19 mouse cellular contexts compared by ENCODE assay signal in the genomic region with DNA sequence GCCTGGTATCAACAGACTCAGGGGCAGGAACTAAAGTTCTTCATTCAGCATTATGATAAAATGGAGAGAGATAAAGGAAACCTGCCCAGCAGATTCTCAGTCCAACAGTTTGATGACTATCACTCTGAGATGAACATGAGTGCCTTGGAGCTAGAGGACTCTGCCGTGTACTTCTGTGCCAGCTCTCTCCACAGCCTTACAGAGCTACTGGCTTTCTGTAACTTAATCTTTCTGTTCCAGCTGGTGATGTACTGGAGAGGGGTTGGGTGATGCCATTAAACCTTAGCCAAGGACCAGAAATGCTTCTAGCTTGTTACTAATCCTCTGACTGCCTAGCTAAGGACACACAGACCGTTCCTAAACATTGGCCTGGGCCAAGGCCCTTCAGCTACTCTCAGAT.
DNase-seq lines count a peak whose midpoint lies in the region; ATAC-seq and TF ChIP-seq lines count a peak whose summit lies in the region.
"Had no signal": no experiment of that assay in that cellular context is flagged by ENCODE, and none has a peak within 500 bp of the region (broad histone marks: within the 10 kb centered on the region; RNA-seq: fewer than 3 reads in every experiment).

No protein-coding gene starts in this region.

- peak overlapping the region; percentile 50; the same call in 1 of the 2 replicates for H3K4me2 ChIP-seq in liver, embryonic 12.5 days
- H3K4me2 ChIP-seq in liver, embryonic 11.5 days, result no peak overlapping the region
- 0 out of 2 replicates have a peak overlapping the region, but pooled peaks have one; percentile 53 for H3K4me2 ChIP-seq in liver, postnatal 0 days (ENCODE audit: low read depth, low read length)
- no peak overlapping the region for H3K4me2 ChIP-seq in midbrain, embryonic 11.5 days
- H3K4me2 ChIP-seq: intestine, embryonic 15.5 days; midbrain, embryonic 13.5 days had no signal

- peaks cover 15% of the 10 kb centered on the region for H3K4me1 ChIP-seq in liver, embryonic 12.5 days
- peaks cover 7% of the 10 kb centered on the region for H3K4me1 ChIP-seq in liver, embryonic 11.5 days (replicated peaks; ENCODE audit: control insufficient read depth, insufficient read depth, low read length)
- peaks cover 7% of the 10 kb centered on the region; the same call in 1 of the 2 replicates for H3K4me1 ChIP-seq in liver, postnatal 0 days (ENCODE audit: insufficient read depth)
- H3K4me1 ChIP-seq in midbrain, embryonic 11.5 days (ENCODE audit: control insufficient read depth, insufficient read depth, low read length), result no peaks in the 10 kb centered on the region
- H3K4me1 ChIP-seq: hindbrain, embryonic 15.5 days; intestine, embryonic 15.5 days; limb, embryonic 10.5 days; midbrain, embryonic 13.5 days had no signal

- no peaks in the 10 kb centered on the region for H3K36me3 ChIP-seq in liver, embryonic 12.5 days
- no peaks in the 10 kb centered on the region for H3K36me3 ChIP-seq in liver, embryonic 11.5 days (ENCODE audit: control insufficient read depth, insufficient read depth, low read length)
- no peaks in the 10 kb centered on the region for H3K36me3 ChIP-seq in liver, postnatal 0 days (replicated peaks; ENCODE audit: insufficient read depth, low read length)
- no peaks in the 10 kb centered on the region for H3K36me3 ChIP-seq in midbrain, embryonic 11.5 days (ENCODE audit: control insufficient read depth, insufficient read depth, low read length)
- H3K36me3 ChIP-seq: hindbrain, embryonic 15.5 days; intestine, embryonic 15.5 days; limb, embryonic 10.5 days; midbrain, embryonic 13.5 days had no signal

- no peaks in the 10 kb centered on the region for H3K27me3 ChIP-seq in liver, embryonic 12.5 days (replicated peaks)
- H3K27me3 ChIP-seq in liver, embryonic 11.5 days (replicated peaks; ENCODE audit: control insufficient read depth, insufficient read depth, low read length), result no peaks in the 10 kb centered on the region
- no peaks in the 10 kb centered on the region for H3K27me3 ChIP-seq in liver, postnatal 0 days (ENCODE audit: insufficient read depth, low read length)
- no peaks in the 10 kb centered on the region for H3K27me3 ChIP-seq in midbrain, embryonic 11.5 days (ENCODE audit: control insufficient read depth, insufficient read depth, low read length)
- H3K27me3 ChIP-seq: hindbrain, embryonic 15.5 days; intestine, embryonic 15.5 days; midbrain, embryonic 13.5 days had no signal

- H3K9ac ChIP-seq in liver, embryonic 12.5 days, result no peak overlapping the region
- H3K9ac ChIP-seq in liver, embryonic 11.5 days (ENCODE audit: low read depth, low read length), result no peak overlapping the region
- no peak overlapping the region for H3K9ac ChIP-seq in liver, postnatal 0 days (replicated peaks)
- no peak overlapping the region for H3K9ac ChIP-seq in midbrain, embryonic 11.5 days (ENCODE audit: low read length)
- H3K9ac ChIP-seq: forebrain, postnatal 0 days; hindbrain, embryonic 15.5 days; intestine, embryonic 15.5 days; midbrain, embryonic 13.5 days had no signal

- 46% methylated on average over 2 of the region's 2 CpGs for WGBS in liver, embryonic 12.5 days (ENCODE audit: insufficient replicate concordance)
- 68% methylated on average over 2 of the region's 2 CpGs for WGBS in liver, embryonic 11.5 days
- WGBS in liver, postnatal 0 days (ENCODE audit: insufficient replicate concordance), result 54% methylated on average over 2 of the region's 2 CpGs
- WGBS in midbrain, embryonic 11.5 days, result 83% methylated on average over 2 of the region's 2 CpGs

- no peaks in the 10 kb centered on the region for H3K9me3 ChIP-seq in liver, embryonic 12.5 days (replicated peaks)
- H3K9me3 ChIP-seq in liver, embryonic 11.5 days (ENCODE audit: control insufficient read depth, low read length), result no peaks in the 10 kb centered on the region
- H3K9me3 ChIP-seq in liver, postnatal 0 days (ENCODE audit: low read length), result no peaks in the 10 kb centered on the region
- H3K9me3 ChIP-seq in midbrain, embryonic 11.5 days (ENCODE audit: control insufficient read depth, low read length), result no peaks in the 10 kb centered on the region
- H3K9me3 ChIP-seq: hindbrain, embryonic 15.5 days; intestine, embryonic 15.5 days; limb, embryonic 10.5 days; midbrain, embryonic 13.5 days had no signal

- peak overlapping the region; percentile 15; the same call in 1 of the 2 replicates for H3K27ac ChIP-seq in liver, embryonic 12.5 days
- H3K27ac ChIP-seq in liver, embryonic 11.5 days (ENCODE audit: low read depth, low read length), result no peak overlapping the region; the same call in 1 of the 2 replicates
- no peak overlapping the region; the same call in 1 of the 2 replicates for H3K27ac ChIP-seq in liver, postnatal 0 days (ENCODE audit: low read depth)
- H3K27ac ChIP-seq in midbrain, embryonic 11.5 days (ENCODE audit: low read depth, low read length), result no peak overlapping the region
- H3K27ac ChIP-seq: hindbrain, embryonic 15.5 days; intestine, embryonic 15.5 days; layer of hippocampus, adult 2 months; limb, embryonic 10.5 days; midbrain, embryonic 13.5 days had no signal

- ATAC-seq in liver, embryonic 12.5 days, result peak; percentile 58; the same call in 1 of the 2 replicates
- ATAC-seq in liver, embryonic 11.5 days (replicated peaks; ENCODE audit: low FRiP score), result no peak; the same call in 1 of the 2 replicates
- peak; percentile 65 for ATAC-seq in liver, postnatal 0 days
- no peak for ATAC-seq in midbrain, embryonic 11.5 days (ENCODE audit: low FRiP score)
- ATAC-seq: intestine, embryonic 15.5 days had no signal

- TF ChIP-seq EP300 in liver, postnatal 0 days (IDR thresholded peaks at IDR 0.05; ENCODE audit: low read depth), result no peak

- H3K4me3 ChIP-seq in liver, embryonic 12.5 days, result no peak overlapping the region
- no peak overlapping the region for H3K4me3 ChIP-seq in liver, embryonic 11.5 days (ENCODE audit: low read depth, low read length)
- H3K4me3 ChIP-seq in liver, postnatal 0 days (ENCODE audit: low read depth, low read length), result no peak overlapping the region
- no peak overlapping the region for H3K4me3 ChIP-seq in midbrain, embryonic 11.5 days (ENCODE audit: low read depth, low read length)
- H3K4me3 ChIP-seq: hindbrain, embryonic 15.5 days; intestine, embryonic 15.5 days; limb, embryonic 10.5 days; midbrain, embryonic 13.5 days had no signal

- TF ChIP-seq CTCF in liver, postnatal 0 days (IDR thresholded peaks at IDR 0.05; ENCODE audit: low read depth), result no peak

- no peak for DNase-seq in liver, embryonic 11.5 days (ENCODE audit: low spot score)
- DNase-seq in thymus, postnatal 25 days, result peak; percentile 40
- DNase-seq in thymus, postnatal 14 days, result no peak
- DNase-seq in liver, postnatal 0 days, result no peak
- DNase-seq in adrenal gland, adult 18-20 months (ENCODE audit: low spot score in 2 of 2), result no peak
- DNase-seq in midbrain, embryonic 11.5 days (ENCODE audit: low spot score, missing footprints), result no peak
- DNase-seq: adrenal gland, postnatal 25 days; B cell, adult 2 months; cerebellum, adult 8-10 months; forebrain, postnatal 0 days; gastrocnemius, postnatal 14 days; kidney, postnatal 25 days; lung, postnatal 4 days had no signal

Comparison
In these comparisons a context has a peak if more than half of its experiments do, and no peak if none do; other contexts are left out.
1. ATAC-seq: peak in liver, embryonic 12.5 days (single experiment) and liver, postnatal 0 days (single experiment); none in liver, embryonic 11.5 days (single experiment) and midbrain, embryonic 11.5 days (single experiment).
2. H3K4me2 ChIP-seq: peak in liver, embryonic 12.5 days (single experiment) and liver, postnatal 0 days (single experiment); none in liver, embryonic 11.5 days (single experiment) and midbrain, embryonic 11.5 days (single experiment).